9 mouse cellular contexts compared by ENCODE assay signal in the genomic region with DNA sequence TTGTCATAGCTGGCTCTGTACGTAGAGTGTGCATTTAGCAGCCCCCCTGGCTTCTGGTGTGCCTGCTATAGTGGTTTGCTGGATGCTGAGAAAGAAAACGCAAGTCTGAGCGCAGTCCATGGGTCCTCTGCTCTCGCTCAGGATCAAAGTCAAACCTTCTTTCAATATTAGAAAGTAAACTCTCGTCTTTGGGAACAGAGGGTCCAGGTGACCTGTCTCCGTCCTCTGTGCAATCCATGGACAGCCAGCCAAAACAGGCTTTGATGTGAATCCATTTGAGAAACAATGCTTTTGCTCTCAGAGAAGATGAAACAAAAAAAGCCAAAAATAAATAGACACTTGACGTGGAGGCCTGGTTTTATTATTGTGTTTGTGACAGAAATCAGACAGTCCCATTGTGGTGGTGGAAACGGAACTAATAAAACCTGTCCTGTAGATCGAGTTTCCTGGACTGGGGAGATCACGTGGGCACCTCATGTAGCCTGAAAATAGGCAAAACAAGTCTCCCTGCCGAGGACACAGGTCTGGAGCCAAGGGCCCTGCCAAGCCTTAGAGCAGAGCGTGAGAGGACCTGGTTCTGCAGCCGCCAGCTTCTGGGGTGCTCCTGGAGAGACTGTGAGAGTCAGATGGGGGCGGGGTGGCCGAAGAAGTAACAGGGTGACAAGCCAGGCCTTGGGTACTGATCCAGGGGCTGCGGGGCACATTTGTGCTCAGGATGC. TPM values are rescaled to one million over a fixed set of nuclear protein-coding genes. Genes with fewer than 3 reads are reported as not detected.
DNase-seq lines count a peak whose midpoint lies in the region; ATAC-seq lines count a peak whose summit lies in the region.
"Had no signal": no experiment of that assay in that cellular context is flagged by ENCODE, and none has a peak within 500 bp of the region (broad histone marks: within the 10 kb centered on the region; RNA-seq: fewer than 3 reads in every experiment).

No protein-coding gene starts in this region.

- ATAC-seq in neural tube, embryonic 13.5 days (ENCODE audit: low read depth), result no peak
- no peak for ATAC-seq in midbrain, embryonic 14.5 days (ENCODE audit: low FRiP score, low TSS enrichment)

- peaks cover 26% of the 10 kb centered on the region for H3K4me1 ChIP-seq in neural tube, embryonic 13.5 days (replicated peaks)
- peaks cover 18% of the 10 kb centered on the region for H3K4me1 ChIP-seq in embryonic facial prominence, embryonic 10.5 days
- no peaks in the 10 kb centered on the region for H3K4me1 ChIP-seq in midbrain, embryonic 14.5 days (ENCODE audit: control insufficient read depth, insufficient read depth, low read length)

- no peak for DNase-seq in neural tube, embryonic 10.5 days (ENCODE audit: extremely low spot score, low spot score)
- DNase-seq in embryonic facial prominence, embryonic 10.5 days (ENCODE audit: low spot score), result no peak
- DNase-seq in kidney, postnatal 25 days, result peak; percentile 69 to 78
- DNase-seq in testis, postnatal 14 days (ENCODE audit: low spot score), result peak; percentile 47
- DNase-seq in urinary bladder, adult 18-20 months (ENCODE audit: low spot score in 2 of 2), result no peak
- DNase-seq in midbrain, embryonic 14.5 days, result no peak

- H3K27ac ChIP-seq in neural tube, embryonic 13.5 days (replicated peaks), result peak overlapping the region; percentile 46; the same call in 1 of the 2 replicates
- peak overlapping the region; percentile 30; the same call in 1 of the 2 replicates for H3K27ac ChIP-seq in embryonic facial prominence, embryonic 10.5 days (replicated peaks)
- no peak overlapping the region for H3K27ac ChIP-seq in midbrain, embryonic 14.5 days (replicated peaks; ENCODE audit: low read depth, low read length)
- H3K27ac ChIP-seq: heart, embryonic 15.5 days had no signal

- 0 out of 2 replicates have a peak overlapping the region, but pooled peaks have one; percentile 5 for H3K9ac ChIP-seq in neural tube, embryonic 13.5 days
- no peak overlapping the region for H3K9ac ChIP-seq in midbrain, embryonic 14.5 days (replicated peaks; ENCODE audit: low read length)
- H3K9ac ChIP-seq: heart, embryonic 15.5 days had no signal

- H3K4me2 ChIP-seq in neural tube, embryonic 13.5 days, result no peak overlapping the region
- no peak overlapping the region for H3K4me2 ChIP-seq in midbrain, embryonic 14.5 days (ENCODE audit: low read length)
- H3K4me2 ChIP-seq: heart, embryonic 15.5 days; midbrain, embryonic 11.5 days had no signal

- no peaks in the 10 kb centered on the region for H3K27me3 ChIP-seq in neural tube, embryonic 13.5 days
- no peaks in the 10 kb centered on the region for H3K27me3 ChIP-seq in embryonic facial prominence, embryonic 10.5 days (replicated peaks; ENCODE audit: low read depth, poor library complexity, severe bottlenecking)
- no peaks in the 10 kb centered on the region for H3K27me3 ChIP-seq in midbrain, embryonic 14.5 days (ENCODE audit: control insufficient read depth, insufficient read depth, low read length)
- H3K27me3 ChIP-seq: heart, embryonic 15.5 days had no signal

- peaks cover 11% of the 10 kb centered on the region; the same call in 1 of the 2 replicates for H3K36me3 ChIP-seq in neural tube, embryonic 13.5 days
- H3K36me3 ChIP-seq in embryonic facial prominence, embryonic 10.5 days (replicated peaks), result peaks cover 57% of the 10 kb centered on the region
- H3K36me3 ChIP-seq in midbrain, embryonic 14.5 days (ENCODE audit: control insufficient read depth, insufficient read depth, low read length), result 0 out of 2 replicates have a peak, but pooled peaks cover 4% of the 10 kb centered on the region
- H3K36me3 ChIP-seq: heart, embryonic 15.5 days had no signal

- H3K9me3 ChIP-seq in neural tube, embryonic 13.5 days, result no peaks in the 10 kb centered on the region
- H3K9me3 ChIP-seq in embryonic facial prominence, embryonic 10.5 days, result no peaks in the 10 kb centered on the region
- no peaks in the 10 kb centered on the region for H3K9me3 ChIP-seq in midbrain, embryonic 14.5 days (ENCODE audit: control insufficient read depth, low read length)
- H3K9me3 ChIP-seq: heart, embryonic 15.5 days had no signal

- 75% methylated on average over 16 of the region's 16 CpGs for WGBS in neural tube, embryonic 13.5 days
- 83% methylated on average over 16 of the region's 16 CpGs for WGBS in embryonic facial prominence, embryonic 10.5 days
- WGBS in midbrain, embryonic 14.5 days, result 79% methylated on average over 16 of the region's 16 CpGs

- no peak overlapping the region for H3K4me3 ChIP-seq in neural tube, embryonic 13.5 days
- no peak overlapping the region for H3K4me3 ChIP-seq in embryonic facial prominence, embryonic 10.5 days
- H3K4me3 ChIP-seq in midbrain, embryonic 14.5 days (replicated peaks; ENCODE audit: low read depth, low read length), result no peak overlapping the region
- H3K4me3 ChIP-seq: heart, embryonic 15.5 days had no signal

RNA-seq across cellular contexts. Expression of a gene that starts 7.5 kb away (rescaled TPM):
- polyA plus RNA-seq in neural tube, embryonic 13.5 days (2015; fragmentation: Nextera tagmentation; extraction: Ambion mirVana), result 78.6 and 89.6 TPM in 2 replicates
- polyA plus RNA-seq in embryonic facial prominence, embryonic 10.5 days (2016; fragmentation: Nextera tagmentation; extraction: Ambion mirVana), result 56.8 and 58.0 TPM in 2 replicates
- polyA plus RNA-seq in midbrain, embryonic 14.5 days (2014; fragmentation: Nextera tagmentation; extraction: Ambion mirVana), result 69.8 and 75.8 TPM in 2 replicates

RNA-seq across cellular contexts. Expression of a gene that starts 46.7 kb away (rescaled TPM):
- polyA plus RNA-seq in neural tube, embryonic 13.5 days (2015; fragmentation: Nextera tagmentation; extraction: Ambion mirVana), result 4.5 and 4.6 TPM in 2 replicates
- polyA plus RNA-seq in embryonic facial prominence, embryonic 10.5 days (2016; fragmentation: Nextera tagmentation; extraction: Ambion mirVana), result 5.4 and 5.6 TPM in 2 replicates
- 4.5 and 4.6 TPM in 2 replicates for polyA plus RNA-seq in midbrain, embryonic 14.5 days (2014; fragmentation: Nextera tagmentation; extraction: Ambion mirVana)

Comparison
In these comparisons a context has a peak if more than half of its experiments do, and no peak if none do; other contexts are left out.
1. DNase-seq: peak in kidney, postnatal 25 days (2 of 2) and testis, postnatal 14 days (single experiment); none in neural tube, embryonic 10.5 days (single experiment), embryonic facial prominence, embryonic 10.5 days (single experiment), urinary bladder, adult 18-20 months (0 of 2) and midbrain, embryonic 14.5 days (single experiment).